Mouse (Mus musculus): ENCODE data around the gene Ralgapb. TPM values are rescaled to one million over a fixed set of nuclear protein-coding genes. Genes with fewer than 3 reads are reported as not detected.

Ralgapb gene
- total RNA-seq, 1 experiment: 23.0 TPM

GRCm38 (mm10) chr2:158462450-158462849, 52.8 kb downstream of the Ralgapb start:
- in situ Hi-C loops (cut with MboI; ENCODE audit: low sequenced_read_pairs in 2 of 2, unreplicated experiment in 2 of 2): no loop called here
- Histone ChIP-seq H3K4me1 (ENCODE audit: control insufficient read depth in 2 of 2, insufficient read depth in 2 of 2, low read length in 2 of 2, poor library complexity in 1 of 2) (no peaks in the 10 kb centered on the region), H3K4me3 (ENCODE audit: insufficient read depth in 1 of 2, low read depth in 1 of 2, low read length in 2 of 2, poor library complexity in 1 of 2, severe bottlenecking in 1 of 2) (no peak overlapping the region), H3K36me3 (ENCODE audit: control insufficient read depth, insufficient read depth, low read length, poor library complexity, severe bottlenecking) (no peaks in the 10 kb centered on the region; the same call in 1 of the 2 replicates), H3K27ac (ENCODE audit: insufficient read depth, low read depth, low read length, poor library complexity, severe bottlenecking) (no peak overlapping the region), H3K9ac (ENCODE audit: insufficient read depth, low read depth, low read length, poor library complexity, severe bottlenecking) (no peak overlapping the region), H3K9me3 (ENCODE audit: control insufficient read depth, insufficient read depth, low read depth, low read length) (no peaks in the 10 kb centered on the region)
- no peak for DNase-seq (ENCODE audit: low read depth, low spot score)
- TF ChIP-seq MAFK (IDR thresholded peaks at IDR 0.05; ENCODE audit: insufficient read depth, low read depth, low read length) (no peak), ZNF384 (IDR thresholded peaks at IDR 0.05; ENCODE audit: low read depth, low read length) (no peak)

- Histone ChIP-seq H3K36me3 (ENCODE audit: control insufficient read depth, insufficient read depth, low read length, poor library complexity, severe bottlenecking) (peaks cover 2% of the 10 kb centered on the region; the same call in 1 of the 2 replicates), H3K9ac (ENCODE audit: insufficient read depth, low read depth, low read length, poor library complexity, severe bottlenecking) (no peak overlapping the region), H3K4me3 (ENCODE audit: insufficient read depth in 1 of 2, low read depth in 1 of 2, low read length in 2 of 2, poor library complexity in 1 of 2, severe bottlenecking in 1 of 2) (no peak overlapping the region), H3K4me1 (ENCODE audit: control insufficient read depth in 2 of 2, insufficient read depth in 2 of 2, low read length in 2 of 2, poor library complexity in 1 of 2) (no peaks in the 10 kb centered on the region), H3K27ac (ENCODE audit: insufficient read depth, low read depth, low read length, poor library complexity, severe bottlenecking) (no peak overlapping the region), H3K9me3 (ENCODE audit: control insufficient read depth, insufficient read depth, low read depth, low read length) (no peaks in the 10 kb centered on the region)
- in situ Hi-C loops (cut with MboI; ENCODE audit: low sequenced_read_pairs in 2 of 2, unreplicated experiment in 2 of 2): no loop called here
- TF ChIP-seq MAFK (IDR thresholded peaks at IDR 0.05; ENCODE audit: insufficient read depth, low read depth, low read length) (no peak), ZNF384 (IDR thresholded peaks at IDR 0.05; ENCODE audit: low read depth, low read length) (no peak), ZC3H11A (IDR thresholded peaks at IDR 0.05; ENCODE audit: borderline replicate concordance, low read depth, low read length) (no peak), HCFC1 (IDR thresholded peaks at IDR 0.05; ENCODE audit: borderline replicate concordance, insufficient read depth, low read length) (no peak), CHD2 (IDR thresholded peaks at IDR 0.05; ENCODE audit: low read depth, low read length) (no peak)
- no peak for DNase-seq (ENCODE audit: low read depth, low spot score)
These were observed 64.5 kb downstream of the Ralgapb start for GRCm38 (mm10) chr2:158474159-158474558.

- H3K4me3 ChIP-seq (ENCODE audit: insufficient read depth in 1 of 2, low read depth in 1 of 2, low read length in 2 of 2, poor library complexity in 1 of 2, severe bottlenecking in 1 of 2): no peak overlapping the region
- TF ChIP-seq ZC3H11A (IDR thresholded peaks at IDR 0.05; ENCODE audit: borderline replicate concordance, low read depth, low read length): no peak
- in situ Hi-C loops (cut with MboI; ENCODE audit: low sequenced_read_pairs in 2 of 2, unreplicated experiment in 2 of 2): no loop called here
- no peaks in the 10 kb centered on the region for H3K4me1 ChIP-seq (ENCODE audit: control insufficient read depth in 2 of 2, insufficient read depth in 2 of 2, low read length in 2 of 2, poor library complexity in 1 of 2)
- H3K9ac ChIP-seq (ENCODE audit: insufficient read depth, low read depth, low read length, poor library complexity, severe bottlenecking): no peak overlapping the region
- no peak for DNase-seq (ENCODE audit: low read depth, low spot score)
- H3K9me3 ChIP-seq (ENCODE audit: control insufficient read depth, insufficient read depth, low read depth, low read length): no peaks in the 10 kb centered on the region
- peaks cover 2% of the 10 kb centered on the region for H3K36me3 ChIP-seq (ENCODE audit: control insufficient read depth, insufficient read depth, low read length, poor library complexity, severe bottlenecking)
- no peak overlapping the region for H3K27ac ChIP-seq (ENCODE audit: insufficient read depth, low read depth, low read length, poor library complexity, severe bottlenecking)
These were observed 68.0 kb downstream of the Ralgapb start for GRCm38 (mm10) chr2:158477640-158478039.

- Histone ChIP-seq H3K36me3 (ENCODE audit: control insufficient read depth, insufficient read depth, low read length, poor library complexity, severe bottlenecking) (peaks cover 13% of the 10 kb centered on the region), H3K9me3 (ENCODE audit: control insufficient read depth, insufficient read depth, low read depth, low read length) (no peaks in the 10 kb centered on the region)
- in situ Hi-C loops (cut with MboI; ENCODE audit: low sequenced_read_pairs in 2 of 2, unreplicated experiment in 2 of 2): no loop called here
These were observed 88.8 kb downstream of the Ralgapb start for GRCm38 (mm10) chr2:158498457-158498856.

GRCm38 (mm10) chr2:158501836-158502812, 92.5 kb downstream of the Ralgapb start, which contains the start of gene Adig:
Gene Adig (plus strand): TSS chr2:158502612.
- H3K9me3 ChIP-seq (ENCODE audit: control insufficient read depth, insufficient read depth, low read depth, low read length): no peaks in the 10 kb centered on the region
- no peak for TF ChIP-seq ZC3H11A (IDR thresholded peaks at IDR 0.05; ENCODE audit: borderline replicate concordance, low read depth, low read length)
- TF ChIP-seq ZNF384 (IDR thresholded peaks at IDR 0.05; ENCODE audit: low read depth, low read length): no peak
- no peak for TF ChIP-seq HCFC1 (IDR thresholded peaks at IDR 0.05; ENCODE audit: borderline replicate concordance, insufficient read depth, low read length)
- TF ChIP-seq MAFK (IDR thresholded peaks at IDR 0.05; ENCODE audit: insufficient read depth, low read depth, low read length): no peak
- TF ChIP-seq CHD2 (IDR thresholded peaks at IDR 0.05; ENCODE audit: low read depth, low read length): no peak
- no peak within 1 kb of the TSS for H3K4me3 ChIP-seq (ENCODE audit: insufficient read depth in 1 of 2, low read depth in 1 of 2, low read length in 2 of 2, poor library complexity in 1 of 2, severe bottlenecking in 1 of 2)
- H3K9ac ChIP-seq (ENCODE audit: insufficient read depth, low read depth, low read length, poor library complexity, severe bottlenecking): no peak within 1 kb of the TSS
- peaks cover 9% of the 10 kb centered on the region; the same call in 1 of the 2 replicates for H3K36me3 ChIP-seq (ENCODE audit: control insufficient read depth, insufficient read depth, low read length, poor library complexity, severe bottlenecking)
- no peak for DNase-seq (ENCODE audit: low read depth, low spot score)
- no peak within 1 kb of the TSS for H3K27ac ChIP-seq (ENCODE audit: insufficient read depth, low read depth, low read length, poor library complexity, severe bottlenecking)
- no peaks in the 10 kb centered on the region for H3K4me1 ChIP-seq (ENCODE audit: control insufficient read depth in 2 of 2, insufficient read depth in 2 of 2, low read length in 2 of 2, poor library complexity in 1 of 2)
- in situ Hi-C loops (cut with MboI; ENCODE audit: low sequenced_read_pairs in 2 of 2, unreplicated experiment in 2 of 2): no loop called here

More at GRCm38 (mm10) chr2:158498457-158498856, 88.8 kb downstream of the Ralgapb start:
- no peak overlapping the region for H3K27ac ChIP-seq (ENCODE audit: insufficient read depth, low read depth, low read length, poor library complexity, severe bottlenecking)
- no peak overlapping the region for H3K9ac ChIP-seq (ENCODE audit: insufficient read depth, low read depth, low read length, poor library complexity, severe bottlenecking)
- no peak overlapping the region for H3K4me3 ChIP-seq (ENCODE audit: insufficient read depth in 1 of 2, low read depth in 1 of 2, low read length in 2 of 2, poor library complexity in 1 of 2, severe bottlenecking in 1 of 2)
- no peak for DNase-seq (ENCODE audit: low read depth, low spot score)
- H3K4me1 ChIP-seq (ENCODE audit: control insufficient read depth in 2 of 2, insufficient read depth in 2 of 2, low read length in 2 of 2, poor library complexity in 1 of 2): no peaks in the 10 kb centered on the region
- TF ChIP-seq MAFK (IDR thresholded peaks at IDR 0.05; ENCODE audit: insufficient read depth, low read depth, low read length): no peak
- no peak for TF ChIP-seq ZC3H11A (IDR thresholded peaks at IDR 0.05; ENCODE audit: borderline replicate concordance, low read depth, low read length)
